Mouse (Mus musculus): ENCODE measurements around the gene Rpl23. TPM values are rescaled to one million over a fixed set of nuclear protein-coding genes. Genes with fewer than 3 reads are reported as not detected.
"Not testable (repeated sequence)": the region's sequence is repeated elsewhere in the genome, so short reads cannot be mapped to it uniquely, and the experiment has no call there.

Rpl23 gene
- polyA plus RNA-seq, 1 experiment from 2014 or later = 585 TPM

GRCm38 (mm10) chr11:97740190-97740589 is 42.0 kb downstream of the Rpl23 start:
- whole genome bisulfite sequencing = 41% methylated on average over 7 of the region's 7 CpGs
- no peak overlapping the region for H3K4me3 ChIP-seq (ENCODE audit: low read depth, low read length)
- peaks cover 6% of the 10 kb centered on the region for H3K4me1 ChIP-seq (replicated peaks; ENCODE audit: control insufficient read depth, insufficient read depth)
- DNase-seq (ENCODE audit: low spot score) (no peak), ATAC-seq (ENCODE audit: low FRiP score, low TSS enrichment) (no peak)
- H3K9me3 ChIP-seq (ENCODE audit: control insufficient read depth, low read length) = no peaks in the 10 kb centered on the region
- H3K27me3 ChIP-seq (ENCODE audit: control insufficient read depth, insufficient read depth, low read length) = no peaks in the 10 kb centered on the region
- H3K27ac ChIP-seq (replicated peaks) = no peak overlapping the region
- H3K9ac ChIP-seq (ENCODE audit: low read length) = no peak overlapping the region
- no peak overlapping the region; the same call in 1 of the 2 replicates for H3K4me2 ChIP-seq (replicated peaks; ENCODE audit: low read depth)
- no peak for TF ChIP-seq EP300 (optimal IDR thresholded peaks at IDR 0.05)
- TF ChIP-seq CTCF (IDR thresholded peaks at IDR 0.05; ENCODE audit: low read depth) = no peak
- H3K36me3 ChIP-seq (ENCODE audit: control insufficient read depth, insufficient read depth, low read length) = no peaks in the 10 kb centered on the region

- Histone ChIP-seq H3K9ac (ENCODE audit: low read length) (no peak overlapping the region), H3K4me1 (replicated peaks; ENCODE audit: control insufficient read depth, insufficient read depth) (peaks cover 6% of the 10 kb centered on the region), H3K27ac (replicated peaks) (no peak overlapping the region), H3K4me3 (ENCODE audit: low read depth, low read length) (no peak overlapping the region), H3K4me2 (replicated peaks; ENCODE audit: low read depth) (no peak overlapping the region), H3K36me3 (ENCODE audit: control insufficient read depth, insufficient read depth, low read length) (no peaks in the 10 kb centered on the region), H3K27me3 (ENCODE audit: control insufficient read depth, insufficient read depth, low read length) (no peaks in the 10 kb centered on the region), H3K9me3 (ENCODE audit: control insufficient read depth, low read length) (no peaks in the 10 kb centered on the region)
- ATAC-seq (ENCODE audit: low FRiP score, low TSS enrichment) (no peak), DNase-seq (ENCODE audit: low spot score) (no peak)
- TF ChIP-seq CTCF (IDR thresholded peaks at IDR 0.05; ENCODE audit: low read depth) (peak; percentile 46), EP300 (optimal IDR thresholded peaks at IDR 0.05) (no peak)
- WGBS = 92% methylated on average over 3 of the region's 3 CpGs
Observed at GRCm38 (mm10) chr11:97739155-97739554, 43.1 kb downstream of the Rpl23 start.

- 57% methylated on average over 6 of the region's 6 CpGs for WGBS
- Histone ChIP-seq H3K4me1 (replicated peaks; ENCODE audit: control insufficient read depth, insufficient read depth) (peaks cover 6% of the 10 kb centered on the region), H3K4me2 (replicated peaks; ENCODE audit: low read depth) (no peak overlapping the region), H3K27me3 (ENCODE audit: control insufficient read depth, insufficient read depth, low read length) (no peaks in the 10 kb centered on the region), H3K27ac (replicated peaks) (no peak overlapping the region), H3K9ac (ENCODE audit: low read length) (no peak overlapping the region), H3K36me3 (ENCODE audit: control insufficient read depth, insufficient read depth, low read length) (no peaks in the 10 kb centered on the region), H3K4me3 (ENCODE audit: low read depth, low read length) (no peak overlapping the region), H3K9me3 (ENCODE audit: control insufficient read depth, low read length) (no peaks in the 10 kb centered on the region)
- TF ChIP-seq EP300 (optimal IDR thresholded peaks at IDR 0.05) (no peak), CTCF (IDR thresholded peaks at IDR 0.05; ENCODE audit: low read depth) (peak; percentile 63)
- ATAC-seq (ENCODE audit: low FRiP score, low TSS enrichment) = no peak
- no peak for DNase-seq (ENCODE audit: low spot score)
Observed at GRCm38 (mm10) chr11:97738703-97739102, 43.5 kb downstream of the Rpl23 start.

DNA sequence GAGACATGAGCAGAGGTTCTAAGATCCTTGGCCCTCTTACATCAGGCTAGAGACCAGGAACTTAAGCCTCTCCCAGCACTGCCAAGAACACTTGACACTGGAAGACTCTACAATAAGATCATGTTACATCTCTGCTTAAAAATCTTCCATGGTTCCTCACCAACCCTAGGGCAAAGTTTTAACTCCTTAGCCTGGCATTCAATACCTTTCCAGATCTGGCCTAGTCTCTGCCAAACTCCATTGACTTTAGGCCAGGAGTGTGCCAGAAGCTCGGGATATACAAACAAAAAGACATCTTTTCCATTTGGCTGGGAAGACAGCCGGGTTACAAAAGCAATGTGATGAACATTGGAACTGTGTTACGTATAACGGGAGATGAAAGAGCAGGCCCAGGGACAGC is 44.6 kb downstream of the Rpl23 start:
- WGBS = 47% methylated on average over 4 of the region's 4 CpGs
- Histone ChIP-seq H3K36me3 (ENCODE audit: control insufficient read depth, insufficient read depth, low read length) (no peaks in the 10 kb centered on the region; the same call in 1 of the 2 replicates), H3K4me2 (replicated peaks; ENCODE audit: low read depth) (no peak overlapping the region), H3K27me3 (ENCODE audit: control insufficient read depth, insufficient read depth, low read length) (no peaks in the 10 kb centered on the region), H3K9ac (ENCODE audit: low read length) (no peak overlapping the region), H3K27ac (replicated peaks) (no peak overlapping the region; the same call in 1 of the 2 replicates), H3K4me1 (replicated peaks; ENCODE audit: control insufficient read depth, insufficient read depth) (no peaks in the 10 kb centered on the region; the same call in 1 of the 2 replicates), H3K9me3 (ENCODE audit: control insufficient read depth, low read length) (no peaks in the 10 kb centered on the region), H3K4me3 (ENCODE audit: low read depth, low read length) (no peak overlapping the region)
- DNase-seq (ENCODE audit: low spot score) = no peak
- TF ChIP-seq CTCF (IDR thresholded peaks at IDR 0.05; ENCODE audit: low read depth) (no peak), EP300 (optimal IDR thresholded peaks at IDR 0.05) (no peak)
- ATAC-seq (ENCODE audit: low FRiP score, low TSS enrichment) = no peak

DNA sequence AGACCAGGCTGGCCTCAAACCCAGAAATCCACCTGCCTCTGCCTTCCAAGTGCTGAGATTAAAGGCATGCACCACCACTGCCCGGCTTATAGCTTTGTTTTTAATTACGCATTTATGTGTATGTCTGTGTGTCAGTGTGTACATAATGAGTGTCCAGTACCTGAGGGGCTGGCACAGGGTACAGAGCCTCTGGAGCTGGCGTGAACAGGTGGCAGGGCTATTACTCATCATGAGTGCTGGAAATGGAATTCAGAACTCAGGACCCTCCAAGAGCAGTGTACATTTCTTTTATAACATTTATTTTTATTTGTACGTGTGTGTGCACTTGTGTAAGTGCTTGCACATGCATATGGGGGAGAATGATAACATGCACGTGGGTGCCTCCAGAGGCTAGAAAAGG is 45.6 kb downstream of the Rpl23 start:
- Histone ChIP-seq H3K9ac (ENCODE audit: low read length) (no peak overlapping the region), H3K4me1 (replicated peaks; ENCODE audit: control insufficient read depth, insufficient read depth) (no peaks in the 10 kb centered on the region), H3K4me2 (replicated peaks; ENCODE audit: low read depth) (no peak overlapping the region), H3K27ac (replicated peaks) (no peak overlapping the region), H3K36me3 (ENCODE audit: control insufficient read depth, insufficient read depth, low read length) (peaks cover 6% of the 10 kb centered on the region), H3K27me3 (ENCODE audit: control insufficient read depth, insufficient read depth, low read length) (no peaks in the 10 kb centered on the region), H3K4me3 (ENCODE audit: low read depth, low read length) (no peak overlapping the region), H3K9me3 (ENCODE audit: control insufficient read depth, low read length) (no peaks in the 10 kb centered on the region)
- no peak for DNase-seq (ENCODE audit: low spot score)
- no peak for TF ChIP-seq CTCF (IDR thresholded peaks at IDR 0.05; ENCODE audit: low read depth)
- TF ChIP-seq EP300 (optimal IDR thresholded peaks at IDR 0.05) = no peak
- WGBS = 80% methylated on average over 5 of the region's 5 CpGs
- no peak for ATAC-seq (ENCODE audit: low FRiP score, low TSS enrichment)

DNA sequence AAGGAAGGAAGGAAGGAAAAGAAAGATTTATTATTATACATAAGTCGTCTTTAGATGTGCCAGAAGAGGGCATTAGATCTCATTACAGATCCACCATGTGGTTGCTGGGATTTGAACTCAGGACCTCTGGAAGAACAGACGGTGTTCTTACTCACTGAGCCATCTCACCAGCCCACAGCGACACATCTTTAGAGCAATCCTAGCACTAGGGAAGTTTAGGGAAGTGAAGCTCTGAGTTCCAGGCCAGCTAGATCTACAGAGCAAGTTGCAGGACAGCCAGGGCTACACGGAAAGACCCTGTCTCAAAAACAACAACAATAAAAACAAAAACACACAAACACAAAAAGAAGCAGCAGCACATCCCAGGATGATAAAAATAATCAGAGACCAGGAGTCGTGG is 47.4 kb downstream of the Rpl23 start:
- not testable (repeated sequence) for H3K9me3 ChIP-seq (ENCODE audit: control insufficient read depth, low read length); H3K27ac ChIP-seq (replicated peaks); ATAC-seq (ENCODE audit: low FRiP score, low TSS enrichment); H3K36me3 ChIP-seq (ENCODE audit: control insufficient read depth, insufficient read depth, low read length); H3K4me1 ChIP-seq (replicated peaks; ENCODE audit: control insufficient read depth, insufficient read depth); H3K4me3 ChIP-seq (ENCODE audit: low read depth, low read length); H3K4me2 ChIP-seq (replicated peaks; ENCODE audit: low read depth); H3K9ac ChIP-seq (ENCODE audit: low read length); DNase-seq (ENCODE audit: low spot score); H3K27me3 ChIP-seq (ENCODE audit: control insufficient read depth, insufficient read depth, low read length)
- 79% methylated on average over 5 of the region's 5 CpGs for WGBS
